Comparison of ENCODE assay signal across 8 mouse cellular contexts in the genomic region with DNA sequence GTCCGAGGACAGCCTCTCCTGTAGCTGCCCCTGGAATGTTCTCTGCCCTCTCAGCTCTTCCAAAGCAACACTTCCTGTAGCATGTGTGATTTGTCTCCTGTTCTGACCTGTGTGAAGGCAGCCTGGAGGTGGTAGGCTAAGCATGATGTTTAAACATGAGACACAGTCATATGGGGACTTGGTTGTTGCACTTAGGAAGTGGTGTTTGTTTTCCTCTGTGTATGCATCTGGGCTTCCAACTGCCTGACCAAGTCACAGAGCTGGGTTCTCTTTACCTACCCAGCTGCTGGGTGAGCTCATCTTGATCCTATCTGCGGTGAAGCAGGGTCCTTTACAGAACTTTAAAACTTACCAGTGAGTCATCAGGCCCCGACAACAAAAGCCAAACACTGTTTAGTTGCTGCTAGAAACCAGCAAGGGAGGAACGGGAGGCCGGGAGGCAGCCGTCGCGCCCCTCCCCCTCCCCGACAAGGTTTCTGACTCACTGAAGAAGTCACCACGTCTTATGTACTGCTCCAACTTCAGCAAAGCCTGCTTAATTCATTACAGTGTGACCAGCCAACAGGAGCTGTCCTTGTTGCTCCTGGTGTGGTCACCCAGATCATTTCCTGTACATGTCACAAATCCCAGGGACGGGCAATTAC. TPM values are rescaled to one million over a fixed set of nuclear protein-coding genes. Genes with fewer than 3 reads are reported as not detected.
DNase-seq lines count a peak whose midpoint lies in the region; ATAC-seq and TF ChIP-seq lines count a peak whose summit lies in the region.

No protein-coding gene starts in this region.

- no peaks in the 10 kb centered on the region for H3K36me3 ChIP-seq in G1E (replicated peaks)
- no peaks in the 10 kb centered on the region for H3K36me3 ChIP-seq in heart, adult 2 months (ENCODE audit: control insufficient read depth, insufficient read depth, low read length)
- H3K36me3 ChIP-seq in kidney, embryonic 14.5 days (ENCODE audit: control insufficient read depth, insufficient read depth, low read length): no peaks in the 10 kb centered on the region
- no peaks in the 10 kb centered on the region for H3K36me3 ChIP-seq in lung, embryonic 15.5 days

- DNase-seq in 3134 (ENCODE audit: extremely low read depth, insufficient read length, low spot score) (peak; percentile 98), G1E (ENCODE audit: low spot score) (peak; percentile 33)
- DNase-seq in embryo, embryonic 10.5 days (ENCODE audit: low spot score): peak; percentile 65
- peak; percentile 73 to 76 for DNase-seq in heart, adult 2 months
- peak; percentile 54 for DNase-seq in ovary, postnatal 14 days (ENCODE audit: low spot score)
- DNase-seq in urinary bladder, postnatal 14 days (ENCODE audit: low spot score): peak; percentile 90

- no peak for TF ChIP-seq CTCF in G1E (IDR thresholded peaks at IDR 0.05; ENCODE audit: low read depth, low read length)
- no peak for TF ChIP-seq CTCF in heart, adult 2 months (IDR thresholded peaks at IDR 0.05)

- H3K27ac ChIP-seq in heart, adult 2 months: peak overlapping the region; percentile 42
- H3K27ac ChIP-seq in kidney, embryonic 14.5 days (ENCODE audit: low read depth, low read length): peak overlapping the region; percentile 65
- peak overlapping the region; percentile 43 for H3K27ac ChIP-seq in lung, embryonic 15.5 days

- no peak for TF ChIP-seq POLR2A in heart, adult 2 months (IDR thresholded peaks at IDR 0.05; ENCODE audit: insufficient read depth, low read depth, low read length)

- H3K79me2 ChIP-seq in heart, adult 2 months (replicated peaks; ENCODE audit: control insufficient read depth, insufficient read depth, low read length): no peaks in the 10 kb centered on the region

- 0 out of 2 replicates have a peak, but pooled peaks cover 3% of the 10 kb centered on the region for H3K9me3 ChIP-seq in G1E (replicated peaks)
- H3K9me3 ChIP-seq in kidney, embryonic 14.5 days (ENCODE audit: control insufficient read depth, low read length): no peaks in the 10 kb centered on the region
- H3K9me3 ChIP-seq in lung, embryonic 15.5 days: no peaks in the 10 kb centered on the region

- H3K9ac ChIP-seq in heart, adult 2 months (ENCODE audit: low read depth, low read length): peak overlapping the region; percentile 40
- H3K9ac ChIP-seq in kidney, embryonic 14.5 days (ENCODE audit: low read depth, low read length): peak overlapping the region; percentile 0; the same call in 1 of the 2 replicates
- peak overlapping the region; percentile 18; the same call in 1 of the 2 replicates for H3K9ac ChIP-seq in lung, embryonic 15.5 days

- 0 out of 2 replicates have a peak, but pooled peaks have one; percentile 43 for TF ChIP-seq EP300 in heart, adult 2 months (IDR thresholded peaks at IDR 0.05; ENCODE audit: insufficient read depth, low read depth, low read length)

- H3K4me3 ChIP-seq in G1E (ENCODE audit: low read depth, low read length): peak overlapping the region; percentile 61; the same call in 1 of the 2 replicates
- H3K4me3 ChIP-seq in heart, adult 2 months: peak overlapping the region; percentile 35
- H3K4me3 ChIP-seq in kidney, embryonic 14.5 days (ENCODE audit: low read length): no peak overlapping the region
- H3K4me3 ChIP-seq in lung, embryonic 15.5 days: no peak overlapping the region

- peak overlapping the region; percentile 8; the same call in 1 of the 2 replicates for H3K4me2 ChIP-seq in kidney, embryonic 14.5 days (replicated peaks; ENCODE audit: low read depth, low read length)
- peak overlapping the region; percentile 28 for H3K4me2 ChIP-seq in lung, embryonic 15.5 days

- intact Hi-C loops in heart, adult 2 months (cut with DNase I): no loop called here

- peak; percentile 82 for ATAC-seq in G1E (ENCODE audit: extremely low read depth, insufficient number of reproducible peaks, low FRiP score, poor library complexity, severe bottlenecking)
- peak; percentile 75 for ATAC-seq in kidney, embryonic 14.5 days (ENCODE audit: low FRiP score, low TSS enrichment)
- peak; percentile 49; the same call in 1 of the 2 replicates for ATAC-seq in lung, embryonic 15.5 days (ENCODE audit: borderline replicate concordance, extremely low read depth, low FRiP score, low TSS enrichment)

- peaks cover 21% of the 10 kb centered on the region for H3K4me1 ChIP-seq in G1E (ENCODE audit: insufficient read depth, low read depth, low read length)
- peaks cover 11% of the 10 kb centered on the region for H3K4me1 ChIP-seq in heart, adult 2 months (ENCODE audit: control insufficient read depth, insufficient read depth, low read length)
- H3K4me1 ChIP-seq in kidney, embryonic 14.5 days (ENCODE audit: control insufficient read depth, insufficient read depth, low read length): no peaks in the 10 kb centered on the region; the same call in 1 of the 2 replicates
- H3K4me1 ChIP-seq in lung, embryonic 15.5 days: peaks cover 17% of the 10 kb centered on the region

- no peaks in the 10 kb centered on the region for H3K27me3 ChIP-seq in G1E (ENCODE audit: insufficient read depth, low read length)
- H3K27me3 ChIP-seq in heart, adult 2 months (ENCODE audit: control insufficient read depth, insufficient read depth, low read length): no peaks in the 10 kb centered on the region
- H3K27me3 ChIP-seq in kidney, embryonic 14.5 days (ENCODE audit: control insufficient read depth, insufficient read depth, low read length): no peaks in the 10 kb centered on the region
- H3K27me3 ChIP-seq in lung, embryonic 15.5 days: no peaks in the 10 kb centered on the region

- 6% methylated on average over 11 of the region's 11 CpGs for WGBS in heart, adult 2 months
- WGBS in kidney, embryonic 14.5 days: 9% methylated on average over 11 of the region's 11 CpGs
- WGBS in lung, embryonic 15.5 days: 4% methylated on average over 11 of the region's 11 CpGs

RNA-seq across cellular contexts. Expression of gene Wee1, which starts 12.8 kb away (rescaled TPM):
- total RNA-seq in G1E (2014; fragmentation: Nextera tagmentation): 82.1 and 86.6 TPM in 2 replicates
- 21.3 TPM in 2 replicates for total RNA-seq in G1E (2017)
- 32.7 and 39.4 TPM in 2 replicates for polyA plus RNA-seq in G1E (2012)
- 1 to 10 TPM; 8.3 to 8.6 TPM for total RNA-seq in heart, adult 2 months (2021)
- 2.7 and 4.5 TPM in 2 replicates for polyA plus RNA-seq in heart, adult 2 months (2012; rRNA removed)
- polyA plus RNA-seq in kidney, embryonic 14.5 days (2014; fragmentation: Nextera tagmentation; extraction: Ambion mirVana): 29.4 and 35.7 TPM in 2 replicates
- 31.4 and 32.9 TPM in 2 replicates for polyA plus RNA-seq in lung, embryonic 15.5 days (2015; fragmentation: Nextera tagmentation; extraction: Ambion mirVana)

RNA-seq across cellular contexts. Expression of gene Zfp143, which starts 48.1 kb away (rescaled TPM):
- 31.1 and 53.8 TPM in 2 replicates for total RNA-seq in G1E (2014; fragmentation: Nextera tagmentation)
- 34.8 and 36.7 TPM in 2 replicates for total RNA-seq in G1E (2017)
- polyA plus RNA-seq in G1E (2012): 1.4 and 1.6 TPM in 2 replicates
- 10 to 100 TPM in 1 of 2 experiments, 1 to 10 TPM in 1; 8.6 to 10.5 TPM for total RNA-seq in heart, adult 2 months (2021)
- polyA plus RNA-seq in heart, adult 2 months (2012; rRNA removed): 8.4 and 10.5 TPM in 2 replicates
- 16.3 and 22.1 TPM in 2 replicates for polyA plus RNA-seq in kidney, embryonic 14.5 days (2014; fragmentation: Nextera tagmentation; extraction: Ambion mirVana)
- polyA plus RNA-seq in lung, embryonic 15.5 days (2015; fragmentation: Nextera tagmentation; extraction: Ambion mirVana): 20.7 and 21.2 TPM in 2 replicates

Comparison
In these comparisons a context has a peak if more than half of its experiments do, and no peak if none do; other contexts are left out.
1. DNase-seq: peak in every context shown above with its lines; median percentile 98 in 3134; 90 in urinary bladder, postnatal 14 days; 74 in heart, adult 2 months; 65 in embryo, embryonic 10.5 days; 54 in ovary, postnatal 14 days; 33 in G1E.
2. H3K4me3 ChIP-seq: peak in G1E (single experiment) and heart, adult 2 months (single experiment); none in kidney, embryonic 14.5 days (single experiment) and lung, embryonic 15.5 days (single experiment).
3. Peak in every context shown above with its lines, with median percentiles within 50 percentile points of each other: ATAC-seq, H3K27ac ChIP-seq and H3K9ac ChIP-seq.